Mouse (Mus musculus) cerebellum, adult 2 months (tissue): ENCODE results near the gene Grin2c. TPM values are rescaled to one million over a fixed set of nuclear protein-coding genes. Genes with fewer than 3 reads are reported as not detected.

ENCODE experiments used
- DNase-seq, 2 experiments: peaks; one replicate each; pipeline ENCODE4 v3.0.0; 2021
- H3K27ac ChIP-seq: fragments of 200-500 bp; 2 replicates; pipeline ENCODE4 v1.5.1; 2012; ENCODE audit warnings: low read length, control low read depth, inconsistent platforms; ENCODE audit not compliant: insufficient read depth
- H3K27me3 ChIP-seq: fragments of 200-500 bp; 2 replicates; pipeline ENCODE4 v1.6.1; 2012; ENCODE audit warnings: inconsistent platforms, mild to moderate bottlenecking, low read length, moderate library complexity; ENCODE audit not compliant: control insufficient read depth, insufficient read depth
- H3K4me1 ChIP-seq: fragments of 200-500 bp; 2 replicates; pipeline ENCODE4 v1.6.1; 2011; ENCODE audit warnings: low read length; ENCODE audit not compliant: control insufficient read depth, insufficient read depth
- H3K4me3 ChIP-seq: fragments of 200-500 bp; replicated peaks from 2 replicates; pipeline ENCODE3; 2011; ENCODE audit warnings: mild to moderate bottlenecking, low read depth, low read length, control low read depth; ENCODE audit not compliant: insufficient read depth
- CTCF ChIP-seq: fragments of 200-500 bp; IDR thresholded peaks from 2 replicates; pipeline ENCODE4 v1.5.1; 2011; ENCODE audit warnings: low read depth, mild to moderate bottlenecking, control low read depth, low read length, moderate library complexity, borderline replicate concordance; ENCODE audit not compliant: insufficient read depth
- POLR2A ChIP-seq: fragments of 200-500 bp; IDR thresholded peaks from 2 replicates; pipeline ENCODE4 v1.6.1; 2011; ENCODE audit warnings: low read length, control low read depth, borderline replicate concordance; ENCODE audit not compliant: insufficient read depth
- WGBS: fragments of 180-500 bp; shearing (Covaris S2); methylation state at CpG from one replicate; pipeline ENCODE4 v1.1.7; 2018; 5-methylcytosine and 5-hydroxymethylcytosine counted together
- polyA plus RNA-seq: library from polyadenylated mRNA; depleted of rRNA; stranded (reverse); fragments of >200 nt; gene quantifications from 2 replicates; pipeline ENCODE4 v1.2.3, GENCODE M21; 2012

Grin2c gene
- polyA plus RNA-seq, 1 experiment, result 249 TPM

GRCm38 (mm10) chr11:115225301-115225700 is 41.7 kb downstream of the Grin2c start:
- Histone ChIP-seq H3K4me1 (peaks cover 77% of the 10 kb centered on the region), H3K27ac (peak overlapping the region; percentile 50; the same call in 1 of the 2 replicates), H3K4me3 (no peak overlapping the region), H3K27me3 (no peaks in the 10 kb centered on the region)
- TF ChIP-seq POLR2A (no peak), CTCF (no peak)
- WGBS, result 59% methylated on average over 6 of the region's 6 CpGs
- no peak for DNase-seq

GRCm38 (mm10) chr11:115224889-115225288 is 42.2 kb downstream of the Grin2c start:
- DNase-seq, result peak in 1 of 2 experiments; percentile 68
- peak overlapping the region; percentile 50; the same call in 1 of the 2 replicates for H3K27ac ChIP-seq
- H3K4me3 ChIP-seq, result no peak overlapping the region
- TF ChIP-seq CTCF (peak; percentile 57; the same call in 1 of the 2 replicates), POLR2A (no peak)
- H3K4me1 ChIP-seq, result peaks cover 81% of the 10 kb centered on the region
- no peaks in the 10 kb centered on the region for H3K27me3 ChIP-seq
- 26% methylated on average over 8 of the region's 8 CpGs for WGBS

- peak overlapping the region; percentile 2; the same call in 1 of the 2 replicates for H3K27ac ChIP-seq
- 73% methylated on average over 6 of the region's 6 CpGs for WGBS
- no peak for TF ChIP-seq CTCF
- H3K4me1 ChIP-seq, result peaks cover 84% of the 10 kb centered on the region
- no peaks in the 10 kb centered on the region for H3K27me3 ChIP-seq
- no peak for DNase-seq
- H3K4me3 ChIP-seq, result no peak overlapping the region
Observed at GRCm38 (mm10) chr11:115223877-115224276, 43.2 kb downstream of the Grin2c start.

GRCm38 (mm10) chr11:115223451-115223850 is 43.6 kb downstream of the Grin2c start:
- DNase-seq, result peak; percentile 65 to 66
- peaks cover 84% of the 10 kb centered on the region for H3K4me1 ChIP-seq
- H3K4me3 ChIP-seq, result no peak overlapping the region
- WGBS, result 15% methylated on average over 11 of the region's 11 CpGs
- peak overlapping the region; percentile 2; the same call in 1 of the 2 replicates for H3K27ac ChIP-seq
- no peaks in the 10 kb centered on the region for H3K27me3 ChIP-seq
- TF ChIP-seq CTCF (no peak), POLR2A (no peak)

- no peak overlapping the region for H3K27ac ChIP-seq
- no peaks in the 10 kb centered on the region for H3K27me3 ChIP-seq
- peaks cover 83% of the 10 kb centered on the region for H3K4me1 ChIP-seq
Observed at GRCm38 (mm10) chr11:115222570-115222969, 44.5 kb downstream of the Grin2c start.

GRCm38 (mm10) chr11:115222077-115222476 is 45.0 kb downstream of the Grin2c start:
- H3K4me3 ChIP-seq, result no peak overlapping the region
- no peak overlapping the region for H3K27ac ChIP-seq
- no peaks in the 10 kb centered on the region for H3K27me3 ChIP-seq
- H3K4me1 ChIP-seq, result peaks cover 84% of the 10 kb centered on the region
- DNase-seq, result no peak
- no peak for TF ChIP-seq CTCF
- 38% methylated on average over 12 of the region's 12 CpGs for WGBS

More at GRCm38 (mm10) chr11:115222570-115222969, 44.5 kb downstream of the Grin2c start:
- 47% methylated on average over 5 of the region's 5 CpGs for WGBS
- TF ChIP-seq POLR2A (no peak), CTCF (no peak)
- no peak overlapping the region for H3K4me3 ChIP-seq
- no peak for DNase-seq

- TF ChIP-seq POLR2A (no peak), CTCF (no peak)
- Histone ChIP-seq H3K4me1 (peaks cover 81% of the 10 kb centered on the region), H3K4me3 (no peak overlapping the region), H3K27me3 (no peaks in the 10 kb centered on the region), H3K27ac (peak overlapping the region; percentile 97)
- 31% methylated on average over 10 of the region's 10 CpGs for WGBS
- no peak for DNase-seq
Observed at GRCm38 (mm10) chr11:115219685-115220084, 47.4 kb downstream of the Grin2c start.

GRCm38 (mm10) chr11:115219263-115219662 is 47.8 kb downstream of the Grin2c start:
- H3K4me3 ChIP-seq, result no peak overlapping the region
- no peak for TF ChIP-seq CTCF
- TF ChIP-seq POLR2A, result no peak
- H3K27me3 ChIP-seq, result no peaks in the 10 kb centered on the region
- peak; percentile 64 to 79 for DNase-seq
- 10% methylated on average over 9 of the region's 9 CpGs for WGBS
- H3K4me1 ChIP-seq, result peaks cover 82% of the 10 kb centered on the region
- peak overlapping the region; percentile 97 for H3K27ac ChIP-seq
